Mouse (Mus musculus) left cerebral cortex, adult 2 months (tissue): ENCODE results near the gene Tomm34. TPM values are rescaled to one million over a fixed set of nuclear protein-coding genes. Genes with fewer than 3 reads are reported as not detected.

Source experiments
- DNase-seq, 2 experiments: peaks; one replicate each; pipeline ENCODE4 v3.0.0; 2021 to 2022; ENCODE audit warnings: low spot score in 2 of 2, mixed read lengths in 1 of 2; ENCODE audit errors: extremely low spot score in 1 of 2
- H3K27ac ChIP-seq: fragments of 200-600 bp; 2 replicates; pipeline ENCODE4 v1.8.1; 2022
- H3K4me3 ChIP-seq: fragments of 200-600 bp; 2 replicates; pipeline ENCODE4 v1.8.1; 2022
- CTCF ChIP-seq: fragments of 200-600 bp; IDR thresholded peaks from 2 replicates; pipeline ENCODE4 v1.8.1; 2022; ENCODE audit warnings: antibody characterized with exemption, mild to moderate bottlenecking, moderate library complexity
- intact Hi-C: fragments of 180-260 bp; cut with DNase I; formaldehyde crosslinking; loops from one replicate; pipeline ENCODE4 v1.15.1; 2025
- total RNA-seq, 2 experiments: library from RNA; stranded (reverse); gene quantifications; 2 replicates each; pipeline ENCODE4 v1.2.3; 2021

The Tomm34 gene
- total RNA-seq, 2 experiments from 2014 or later = 79.2 to 83.9 TPM

DNA sequence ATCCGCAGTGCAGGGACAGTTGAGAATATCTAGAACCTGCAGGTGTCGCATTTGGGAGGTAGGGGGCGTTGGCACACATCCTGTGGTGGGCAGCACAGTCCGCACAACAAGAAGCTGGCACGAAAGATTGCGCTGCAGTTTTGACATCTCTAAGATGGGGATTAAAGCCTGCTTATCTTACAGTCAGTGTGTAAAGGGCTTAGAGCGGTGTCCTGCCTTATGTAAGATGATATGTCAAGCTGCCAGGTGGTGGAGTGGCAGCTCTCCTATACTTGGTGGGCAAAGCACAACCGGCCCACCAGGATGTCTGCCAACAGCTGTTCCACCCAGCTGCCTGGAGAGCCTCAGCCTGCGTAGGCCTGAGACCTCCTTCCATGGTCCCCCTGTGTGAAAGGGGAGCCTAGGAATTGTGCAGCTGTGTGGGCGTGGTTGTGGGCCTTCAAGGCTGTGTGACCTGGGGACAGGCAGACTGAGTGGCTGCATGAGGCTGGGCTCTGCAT lies 34.4 kb downstream of the Tomm34 start:
- intact Hi-C loops = no loop called here
- DNase-seq = no peak
- no peak for TF ChIP-seq CTCF
- Histone ChIP-seq H3K27ac (no peak overlapping the region), H3K4me3 (no peak overlapping the region)

DNA sequence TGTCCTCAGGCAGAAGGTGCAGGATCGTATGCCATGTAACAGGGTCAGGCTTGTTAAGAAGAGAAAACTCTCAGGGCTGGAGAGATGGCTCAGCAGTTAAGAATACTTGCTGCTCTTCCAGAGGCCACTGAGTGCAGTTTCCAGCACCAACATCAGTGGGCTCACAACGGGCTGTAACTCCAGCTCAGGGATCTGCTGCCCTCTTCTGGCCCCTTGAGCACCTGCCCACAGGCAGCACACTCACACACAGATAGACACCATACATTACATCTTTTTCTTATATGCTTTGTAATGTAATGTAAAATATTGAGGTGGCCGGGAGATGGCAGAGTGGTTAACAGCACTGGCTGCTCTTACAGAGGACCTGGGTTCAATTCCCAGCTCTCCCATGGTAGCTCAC lies 38.0 kb downstream of the Tomm34 start:
- Histone ChIP-seq H3K4me3 (no peak overlapping the region), H3K27ac (no peak overlapping the region)
- TF ChIP-seq CTCF = no peak
- intact Hi-C loops = no loop called here
- no peak for DNase-seq

DNA sequence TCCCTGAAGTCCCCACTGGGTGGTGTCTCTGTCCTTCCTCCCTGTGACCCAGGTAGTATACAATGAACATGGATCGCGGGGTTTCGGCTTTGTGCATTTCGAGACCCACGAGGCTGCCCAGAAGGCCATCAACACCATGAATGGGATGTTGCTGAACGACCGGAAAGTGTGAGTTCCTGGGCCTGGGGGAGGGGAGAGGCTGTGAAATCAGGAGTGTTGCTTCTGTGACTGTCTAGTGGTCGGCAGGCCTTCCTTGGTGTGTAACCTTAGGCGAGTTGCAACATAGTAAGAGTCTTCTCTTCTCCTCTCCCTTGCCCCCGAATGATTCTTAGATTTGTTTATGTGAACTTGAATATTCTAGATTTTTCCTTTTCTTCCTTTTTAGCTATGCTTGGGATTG lies 39.8 kb downstream of the Tomm34 start:
- DNase-seq = no peak
- intact Hi-C loops = no loop called here
- Histone ChIP-seq H3K4me3 (no peak overlapping the region), H3K27ac (no peak overlapping the region)
- no peak for TF ChIP-seq CTCF

DNA sequence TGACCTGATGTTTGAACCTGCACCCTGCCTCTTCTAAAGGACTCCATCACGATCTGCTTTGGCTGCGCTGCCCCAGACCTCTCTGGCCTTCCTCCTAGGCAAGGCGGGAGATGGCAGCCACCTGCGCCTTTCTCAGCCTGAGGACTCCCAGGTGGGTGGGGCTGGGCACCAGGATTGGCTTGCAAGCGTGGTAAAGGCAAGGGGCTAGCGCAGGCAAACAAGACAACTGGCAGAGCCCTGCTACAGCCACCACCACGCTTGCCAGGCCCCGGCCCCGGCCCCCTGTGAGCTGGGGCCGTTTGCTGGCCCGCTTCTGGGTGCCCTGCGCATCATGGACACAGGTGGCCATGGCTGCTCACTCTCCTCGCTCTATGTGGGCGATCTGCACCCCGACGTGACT lies 45.8 kb downstream of the Tomm34 start, which contains the start of gene Pabpc1l:
Gene Pabpc1l, plus strand, starts transcription at position 301 of the 400 bp plus-strand sequence.
- DNase-seq = no peak
- Histone ChIP-seq H3K27ac (no peak within 1 kb of the TSS), H3K4me3 (no peak within 1 kb of the TSS)
- TF ChIP-seq CTCF = no peak
- intact Hi-C loops = no loop called here

DNA sequence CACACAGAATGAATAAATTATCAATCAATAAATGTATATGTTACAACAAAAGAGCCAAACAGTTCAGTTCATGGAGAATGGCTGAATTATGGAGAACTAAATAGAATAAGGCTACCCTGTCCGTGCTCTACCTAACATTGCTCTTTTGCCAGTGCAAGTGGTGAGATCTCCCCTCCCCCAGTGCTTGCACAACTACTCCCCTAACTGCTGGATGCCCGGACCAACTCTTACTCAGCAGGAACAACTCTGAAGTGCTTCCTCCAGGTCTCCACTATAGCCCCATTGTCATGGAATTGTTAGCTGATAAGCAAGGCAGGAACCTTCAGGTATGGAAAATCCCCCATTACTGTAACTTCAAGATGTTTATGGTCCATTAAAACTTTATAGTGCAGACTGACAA lies 48.9 kb downstream of the Tomm34 start:
- intact Hi-C loops = no loop called here
- TF ChIP-seq CTCF = no peak
- no peak for DNase-seq
- Histone ChIP-seq H3K27ac (no peak overlapping the region), H3K4me3 (no peak overlapping the region)

DNA sequence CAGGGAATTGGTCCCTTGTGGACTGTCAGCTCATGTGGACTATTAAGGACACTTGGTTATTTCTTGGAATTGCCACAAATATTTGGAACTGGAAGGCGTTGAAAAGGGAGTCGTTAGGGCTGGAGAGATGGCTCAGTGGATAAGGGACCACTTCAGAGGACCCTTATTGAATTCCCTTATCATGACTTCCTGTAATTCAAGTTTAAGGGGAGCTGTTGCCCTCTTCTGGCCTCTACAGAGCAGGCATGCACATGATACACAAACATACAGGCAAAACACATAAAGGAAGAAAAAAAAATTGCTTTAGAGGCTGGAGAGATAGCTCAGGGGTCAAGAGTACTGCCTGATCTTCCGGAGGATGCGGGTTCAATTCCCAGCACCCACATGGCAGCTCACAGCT lies 51.0 kb downstream of the Tomm34 start:
- peak; percentile 4 for TF ChIP-seq CTCF
- no peak for DNase-seq
- H3K27ac ChIP-seq = no peak overlapping the region
- H3K4me3 ChIP-seq = no peak overlapping the region
- intact Hi-C loops = no loop called here

DNA sequence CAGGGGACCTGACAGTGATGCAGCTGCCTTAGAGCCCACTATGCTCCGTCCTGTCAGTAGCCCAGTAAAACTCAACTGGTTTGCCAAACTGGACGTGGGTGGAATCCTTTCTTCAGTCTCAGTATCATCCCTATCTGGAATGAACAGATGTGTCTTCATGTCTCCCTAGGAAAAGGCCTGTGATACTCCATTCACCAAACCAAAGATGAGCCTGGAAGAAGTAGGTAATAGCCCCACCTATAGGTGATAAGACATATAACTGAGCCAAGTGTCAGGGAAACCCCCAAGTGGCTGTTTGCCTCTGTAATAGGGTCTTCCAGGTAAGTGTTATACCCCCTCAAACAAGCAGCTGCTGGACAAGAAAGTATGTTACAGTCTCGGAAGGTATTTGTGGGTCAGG lies 52.1 kb downstream of the Tomm34 start:
- H3K4me3 ChIP-seq = no peak overlapping the region
- intact Hi-C loops = no loop called here
- TF ChIP-seq CTCF = peak; percentile 38
- DNase-seq = no peak
- H3K27ac ChIP-seq = no peak overlapping the region

DNA sequence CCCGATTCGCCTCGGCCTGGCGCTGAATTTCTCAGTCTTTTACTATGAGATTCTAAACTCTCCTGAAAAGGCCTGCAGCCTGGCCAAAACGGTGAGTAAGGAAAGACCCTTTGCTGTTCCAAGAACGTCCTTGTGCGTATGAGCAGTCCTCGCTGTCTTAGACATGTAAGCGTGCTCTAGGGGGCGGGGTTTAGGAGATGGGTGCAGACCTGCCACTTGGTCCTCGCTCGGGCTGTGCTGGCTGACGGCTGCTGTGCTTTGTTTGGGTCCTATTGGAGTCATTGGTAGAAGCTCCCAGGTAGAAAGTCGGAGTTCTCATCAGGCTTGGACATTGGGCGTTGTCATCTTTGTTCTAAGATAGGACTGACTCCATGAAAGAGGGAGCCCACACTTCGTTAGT lies 55.7 kb downstream of the Tomm34 start:
- TF ChIP-seq CTCF = no peak
- no peak overlapping the region for H3K27ac ChIP-seq
- intact Hi-C loops = no loop called here
- no peak for DNase-seq
- H3K4me3 ChIP-seq = no peak overlapping the region

DNA sequence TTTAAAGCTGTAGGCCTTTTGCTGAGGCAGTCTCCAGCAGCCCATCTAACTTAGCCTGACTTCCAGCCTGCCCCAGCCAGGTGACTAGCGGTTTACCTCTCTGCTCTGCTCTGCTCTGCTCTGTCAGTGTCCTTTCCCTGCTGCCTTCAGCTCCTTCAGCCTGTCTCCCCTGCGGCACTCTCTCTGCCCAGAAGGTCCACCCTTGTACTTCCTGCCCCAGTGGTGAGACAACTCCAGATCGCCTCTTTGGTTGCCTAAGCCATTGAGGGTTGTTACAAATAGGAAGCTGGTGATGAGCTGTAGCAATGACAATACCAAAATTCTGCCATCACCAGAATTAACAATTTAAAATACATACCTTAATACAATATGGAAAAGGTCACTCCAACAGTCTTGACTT lies 60.0 kb downstream of the Tomm34 start:
- Histone ChIP-seq H3K27ac (no peak overlapping the region), H3K4me3 (no peak overlapping the region)
- TF ChIP-seq CTCF = no peak
- no peak for DNase-seq
- intact Hi-C loops = no loop called here

DNA sequence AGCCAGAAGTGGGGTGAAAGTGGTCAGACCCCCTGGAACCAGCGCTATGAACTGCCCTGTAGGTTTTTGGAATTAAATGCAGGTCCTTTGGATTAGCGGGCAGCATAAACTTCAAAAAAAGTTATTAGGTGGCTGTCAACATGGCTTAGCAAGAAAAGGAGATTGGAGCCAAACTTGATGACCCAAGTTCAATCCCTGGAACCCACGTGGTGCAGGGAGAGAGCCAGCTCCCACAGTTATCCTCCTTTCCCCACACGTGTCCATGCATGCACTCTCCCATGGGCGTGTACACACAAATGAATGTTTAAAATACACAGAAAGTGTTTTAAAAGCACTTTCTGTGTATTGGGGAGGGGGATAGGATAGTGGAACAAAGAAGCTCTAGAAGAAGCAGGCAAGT lies 60.5 kb downstream of the Tomm34 start:
- TF ChIP-seq CTCF = no peak
- no peak overlapping the region for H3K27ac ChIP-seq

DNA sequence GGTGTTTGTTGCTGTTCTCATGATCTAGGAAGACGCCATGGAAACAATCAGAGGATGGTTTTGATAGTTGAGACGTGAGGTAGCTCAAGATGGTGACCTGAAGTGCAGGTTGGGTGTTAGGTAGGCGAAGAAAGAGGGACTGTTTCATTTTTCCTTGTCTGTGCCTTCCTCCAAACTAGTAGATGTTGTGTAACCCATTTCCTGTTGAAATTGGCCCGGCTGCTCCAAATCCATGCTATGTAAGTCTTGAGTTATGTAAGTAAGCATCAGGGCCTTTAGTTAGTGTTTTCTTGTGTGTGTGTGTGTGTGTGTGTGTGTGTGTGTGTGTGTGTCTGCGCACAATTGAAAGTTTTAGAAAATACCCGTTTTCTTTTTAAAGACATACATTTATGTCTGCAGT lies 61.7 kb downstream of the Tomm34 start:
- H3K27ac ChIP-seq = peak overlapping the region; percentile 63; the same call in 1 of the 2 replicates

More for the DNA sequence above, 60.5 kb downstream of the Tomm34 start:
- intact Hi-C loops = no loop called here
- no peak overlapping the region for H3K4me3 ChIP-seq
- DNase-seq = no peak

DNA sequence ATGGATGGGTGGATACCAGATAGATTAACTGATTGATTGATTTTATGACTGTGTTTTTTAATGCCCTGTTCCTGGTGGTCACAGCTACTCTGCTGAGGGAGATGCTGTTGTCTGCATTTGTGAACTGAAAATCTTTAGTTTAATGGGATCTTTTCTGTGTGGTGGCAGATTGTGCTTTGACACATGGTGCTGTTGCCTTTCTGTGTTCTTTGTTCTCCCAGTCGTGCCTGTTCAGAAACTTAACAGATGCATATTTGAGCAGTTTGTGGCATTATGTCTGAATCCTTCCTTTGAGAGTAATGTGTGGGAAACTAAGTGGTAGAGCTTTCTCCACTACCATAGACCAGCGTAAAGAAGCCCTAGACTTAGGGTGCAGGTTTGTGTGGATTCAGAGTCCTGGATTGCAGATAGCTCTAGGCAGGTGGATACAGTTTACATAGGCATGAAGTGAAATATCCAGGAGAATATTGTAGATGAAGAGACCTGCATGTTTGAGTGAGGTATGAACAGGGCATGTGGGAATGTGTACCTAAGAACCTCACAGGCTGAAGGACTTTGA lies 62.9 kb downstream of the Tomm34 start:
- no peak for TF ChIP-seq CTCF
- H3K27ac ChIP-seq = no peak overlapping the region
- no peak overlapping the region for H3K4me3 ChIP-seq
- intact Hi-C loops = no loop called here
- DNase-seq = no peak

More for the DNA sequence above, 61.7 kb downstream of the Tomm34 start:
- DNase-seq = no peak
- intact Hi-C loops = no loop called here
- TF ChIP-seq CTCF = no peak
- H3K4me3 ChIP-seq = no peak overlapping the region

DNA sequence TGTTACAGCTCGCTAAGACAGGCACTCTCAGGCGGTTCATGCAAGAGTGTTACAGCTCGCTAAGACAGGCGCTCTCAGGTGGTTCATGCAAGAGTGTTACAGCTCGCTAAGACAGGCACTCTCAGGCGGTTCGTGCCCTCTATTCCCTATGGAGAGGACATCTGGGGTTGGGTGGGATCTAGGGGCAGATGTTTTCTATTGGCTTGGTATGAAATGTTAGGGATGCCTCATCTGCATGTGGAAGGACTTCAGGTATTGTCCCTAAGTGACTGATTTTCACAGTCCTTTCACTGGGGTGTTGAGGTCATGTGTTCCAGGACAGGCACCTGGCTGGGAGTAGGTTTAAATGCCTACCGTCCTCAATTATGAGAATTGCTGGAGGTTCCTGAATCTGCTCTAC lies 63.4 kb downstream of the Tomm34 start:
- H3K4me3 ChIP-seq = no peak overlapping the region
- H3K27ac ChIP-seq = no peak overlapping the region
- intact Hi-C loops = no loop called here
- no peak for DNase-seq
- TF ChIP-seq CTCF = no peak
